Mouse (Mus musculus): ENCODE measurements around the gene Olfr690. TPM values are rescaled to one million over a fixed set of nuclear protein-coding genes. Genes with fewer than 3 reads are reported as not detected.

The Olfr690 gene
- not detected in 2 replicates for polyA plus RNA-seq (2015; fragmentation: Nextera tagmentation; extraction: Ambion mirVana)

- H3K27me3 ChIP-seq (ENCODE audit: control insufficient read depth, insufficient read depth, low read length), result no peaks in the 10 kb centered on the region
- H3K36me3 ChIP-seq (ENCODE audit: control insufficient read depth, insufficient read depth), result no peaks in the 10 kb centered on the region
- no peaks in the 10 kb centered on the region for H3K9me3 ChIP-seq (replicated peaks; ENCODE audit: control insufficient read depth, low read length)
- H3K9ac ChIP-seq (ENCODE audit: low read length), result no peak within 1 kb of the TSS
- ATAC-seq (replicated peaks; ENCODE audit: extremely low read depth, insufficient read depth, low FRiP score), result no peak
- no peak within 1 kb of the TSS for H3K4me3 ChIP-seq (ENCODE audit: low read length)
- H3K4me2 ChIP-seq (ENCODE audit: low read depth, low read length), result no peak within 1 kb of the TSS
- no peak within 1 kb of the TSS for H3K27ac ChIP-seq (ENCODE audit: low read length)
- 69% methylated on average over 1 of the region's 1 CpGs for WGBS
- no peaks in the 10 kb centered on the region for H3K4me1 ChIP-seq (ENCODE audit: control insufficient read depth, insufficient read depth, low read length)
Measured at GRCm38 (mm10) chr7:105334004-105334403, at the start of gene Olfr690. Gene Olfr690, minus strand, starts transcription at chr7:105334104.

GRCm38 (mm10) chr7:105380329-105380728 is 46.4 kb upstream of the Olfr690 start:
- 92% methylated on average over 3 of the region's 3 CpGs for WGBS
- Histone ChIP-seq H3K9ac (ENCODE audit: low read length) (no peak overlapping the region), H3K4me1 (ENCODE audit: control insufficient read depth, insufficient read depth, low read length) (no peaks in the 10 kb centered on the region), H3K27ac (ENCODE audit: low read length) (no peak overlapping the region), H3K4me2 (ENCODE audit: low read depth, low read length) (no peak overlapping the region), H3K36me3 (ENCODE audit: control insufficient read depth, insufficient read depth) (peaks cover 64% of the 10 kb centered on the region), H3K4me3 (ENCODE audit: low read length) (no peak overlapping the region), H3K27me3 (ENCODE audit: control insufficient read depth, insufficient read depth, low read length) (no peaks in the 10 kb centered on the region), H3K9me3 (replicated peaks; ENCODE audit: control insufficient read depth, low read length) (no peaks in the 10 kb centered on the region)
- no peak for ATAC-seq (replicated peaks; ENCODE audit: extremely low read depth, insufficient read depth, low FRiP score)

- Histone ChIP-seq H3K27ac (ENCODE audit: low read length) (peak within 1 kb of the TSS; percentile 81), H3K4me2 (ENCODE audit: low read depth, low read length) (no peak within 1 kb of the TSS), H3K27me3 (ENCODE audit: control insufficient read depth, insufficient read depth, low read length) (no peaks in the 10 kb centered on the region), H3K9ac (ENCODE audit: low read length) (no peak within 1 kb of the TSS), H3K4me1 (ENCODE audit: control insufficient read depth, insufficient read depth, low read length) (peaks cover 9% of the 10 kb centered on the region), H3K9me3 (replicated peaks; ENCODE audit: control insufficient read depth, low read length) (no peaks in the 10 kb centered on the region), H3K36me3 (ENCODE audit: control insufficient read depth, insufficient read depth) (peaks cover 29% of the 10 kb centered on the region), H3K4me3 (ENCODE audit: low read length) (no peak within 1 kb of the TSS)
- WGBS, result 71% methylated on average over 1 of the region's 1 CpGs
- ATAC-seq (replicated peaks; ENCODE audit: extremely low read depth, insufficient read depth, low FRiP score), result no peak
Measured at GRCm38 (mm10) chr7:105374866-105375265, 41.0 kb upstream of the Olfr690 start, which contains the start of gene Gm5901. Gene Gm5901, plus strand, starts transcription at chr7:105375038.

GRCm38 (mm10) chr7:105373976-105374375 is 40.1 kb upstream of the Olfr690 start:
- Histone ChIP-seq H3K27me3 (ENCODE audit: control insufficient read depth, insufficient read depth, low read length) (no peaks in the 10 kb centered on the region), H3K9ac (ENCODE audit: low read length) (0 out of 2 replicates have a peak overlapping the region, but pooled peaks have one; percentile 25), H3K36me3 (ENCODE audit: control insufficient read depth, insufficient read depth) (peaks cover 21% of the 10 kb centered on the region), H3K4me3 (ENCODE audit: low read length) (no peak overlapping the region), H3K4me1 (ENCODE audit: control insufficient read depth, insufficient read depth, low read length) (peaks cover 9% of the 10 kb centered on the region), H3K27ac (ENCODE audit: low read length) (peak overlapping the region; percentile 81), H3K4me2 (ENCODE audit: low read depth, low read length) (no peak overlapping the region), H3K9me3 (replicated peaks; ENCODE audit: control insufficient read depth, low read length) (no peaks in the 10 kb centered on the region)
- 82% methylated on average over 3 of the region's 3 CpGs for WGBS
- ATAC-seq (replicated peaks; ENCODE audit: extremely low read depth, insufficient read depth, low FRiP score), result no peak

GRCm38 (mm10) chr7:105373509-105373908 is 39.6 kb upstream of the Olfr690 start:
- Histone ChIP-seq H3K4me1 (ENCODE audit: control insufficient read depth, insufficient read depth, low read length) (peaks cover 9% of the 10 kb centered on the region), H3K9me3 (replicated peaks; ENCODE audit: control insufficient read depth, low read length) (no peaks in the 10 kb centered on the region), H3K27ac (ENCODE audit: low read length) (peak overlapping the region; percentile 81), H3K4me2 (ENCODE audit: low read depth, low read length) (no peak overlapping the region), H3K36me3 (ENCODE audit: control insufficient read depth, insufficient read depth) (peaks cover 17% of the 10 kb centered on the region), H3K27me3 (ENCODE audit: control insufficient read depth, insufficient read depth, low read length) (no peaks in the 10 kb centered on the region), H3K9ac (ENCODE audit: low read length) (0 out of 2 replicates have a peak overlapping the region, but pooled peaks have one; percentile 25), H3K4me3 (ENCODE audit: low read length) (no peak overlapping the region)
- ATAC-seq (replicated peaks; ENCODE audit: extremely low read depth, insufficient read depth, low FRiP score), result peak; percentile 95
- 34% methylated on average over 4 of the region's 4 CpGs for WGBS

- no peaks in the 10 kb centered on the region for H3K9me3 ChIP-seq (replicated peaks; ENCODE audit: control insufficient read depth, low read length)
- H3K27me3 ChIP-seq (ENCODE audit: control insufficient read depth, insufficient read depth, low read length), result no peaks in the 10 kb centered on the region
- peaks cover 11% of the 10 kb centered on the region for H3K36me3 ChIP-seq (ENCODE audit: control insufficient read depth, insufficient read depth)
- no peak overlapping the region for H3K4me3 ChIP-seq (ENCODE audit: low read length)
- ATAC-seq (replicated peaks; ENCODE audit: extremely low read depth, insufficient read depth, low FRiP score), result no peak
- no peak overlapping the region for H3K9ac ChIP-seq (ENCODE audit: low read length)
- no peak overlapping the region for H3K4me2 ChIP-seq (ENCODE audit: low read depth, low read length)
- WGBS, result 88% methylated on average over 1 of the region's 1 CpGs
- H3K27ac ChIP-seq (ENCODE audit: low read length), result peak overlapping the region; percentile 81
- H3K4me1 ChIP-seq (ENCODE audit: control insufficient read depth, insufficient read depth, low read length), result peaks cover 9% of the 10 kb centered on the region
Measured at GRCm38 (mm10) chr7:105372912-105373311, 39.0 kb upstream of the Olfr690 start.

- Histone ChIP-seq H3K27ac (ENCODE audit: low read length) (no peak overlapping the region), H3K4me2 (ENCODE audit: low read depth, low read length) (no peak overlapping the region), H3K4me3 (ENCODE audit: low read length) (no peak overlapping the region), H3K27me3 (ENCODE audit: control insufficient read depth, insufficient read depth, low read length) (no peaks in the 10 kb centered on the region), H3K9me3 (replicated peaks; ENCODE audit: control insufficient read depth, low read length) (no peaks in the 10 kb centered on the region), H3K4me1 (ENCODE audit: control insufficient read depth, insufficient read depth, low read length) (peaks cover 4% of the 10 kb centered on the region), H3K36me3 (ENCODE audit: control insufficient read depth, insufficient read depth) (peaks cover 3% of the 10 kb centered on the region; the same call in 1 of the 2 replicates), H3K9ac (ENCODE audit: low read length) (no peak overlapping the region)
- whole genome bisulfite sequencing, result 86% methylated on average over 4 of the region's 4 CpGs
- ATAC-seq (replicated peaks; ENCODE audit: extremely low read depth, insufficient read depth, low FRiP score), result no peak
Measured at GRCm38 (mm10) chr7:105368521-105368920, 34.6 kb upstream of the Olfr690 start.

GRCm38 (mm10) chr7:105367930-105368329 is 34.0 kb upstream of the Olfr690 start, which contains the start of gene Olfr692:
Gene Olfr692, plus strand, starts transcription at chr7:105368230.
- ATAC-seq (replicated peaks; ENCODE audit: extremely low read depth, insufficient read depth, low FRiP score), result no peak
- Histone ChIP-seq H3K9ac (ENCODE audit: low read length) (no peak within 1 kb of the TSS), H3K27ac (ENCODE audit: low read length) (no peak within 1 kb of the TSS), H3K4me2 (ENCODE audit: low read depth, low read length) (no peak within 1 kb of the TSS), H3K27me3 (ENCODE audit: control insufficient read depth, insufficient read depth, low read length) (no peaks in the 10 kb centered on the region), H3K4me1 (ENCODE audit: control insufficient read depth, insufficient read depth, low read length) (no peaks in the 10 kb centered on the region), H3K9me3 (replicated peaks; ENCODE audit: control insufficient read depth, low read length) (no peaks in the 10 kb centered on the region), H3K4me3 (ENCODE audit: low read length) (no peak within 1 kb of the TSS), H3K36me3 (ENCODE audit: control insufficient read depth, insufficient read depth) (peaks cover 3% of the 10 kb centered on the region; the same call in 1 of the 2 replicates)
- 91% methylated on average over 1 of the region's 1 CpGs for WGBS

GRCm38 (mm10) chr7:105367268-105367667 is 33.4 kb upstream of the Olfr690 start:
- Histone ChIP-seq H3K9me3 (replicated peaks; ENCODE audit: control insufficient read depth, low read length) (no peaks in the 10 kb centered on the region), H3K36me3 (ENCODE audit: control insufficient read depth, insufficient read depth) (peaks cover 3% of the 10 kb centered on the region; the same call in 1 of the 2 replicates), H3K4me1 (ENCODE audit: control insufficient read depth, insufficient read depth, low read length) (no peaks in the 10 kb centered on the region), H3K27ac (ENCODE audit: low read length) (no peak overlapping the region), H3K9ac (ENCODE audit: low read length) (no peak overlapping the region), H3K4me2 (ENCODE audit: low read depth, low read length) (no peak overlapping the region), H3K27me3 (ENCODE audit: control insufficient read depth, insufficient read depth, low read length) (no peaks in the 10 kb centered on the region), H3K4me3 (ENCODE audit: low read length) (no peak overlapping the region)
- WGBS, result 76% methylated on average over 5 of the region's 5 CpGs
- ATAC-seq (replicated peaks; ENCODE audit: extremely low read depth, insufficient read depth, low FRiP score), result no peak

All from heart, embryonic 16.5 days (tissue).